Mouse (Mus musculus) forebrain, embryonic 11.5 days (tissue): ENCODE measurements at regions not wholly inside any gene's neighbourhood (a gene's known extent, or its start where the extent isn't known, plus 50 kb on each side); places are given as distances from the start of the nearest gene placed in this dataset.
A peak's percentile ranks its signal among the peaks of the same experiment; 100 is the strongest.

Source experiments
- ATAC-seq: fragments of 200-750 bp; cut with Nextera tagmentation; replicated peaks from 2 replicates; pipeline ENCODE4 v1.8.0; 2017; ENCODE audit warnings: moderate TSS enrichment; ENCODE audit not compliant: low FRiP score
- DNase-seq: peaks from one replicate; pipeline ENCODE4 v3.0.0-alpha.2; 2017; ENCODE audit warnings: low spot score
- H3K27ac ChIP-seq: fragments of 300-500 bp; sonication (generic); 2 replicates; pipeline ENCODE4 v1.5.1; 2014; ENCODE audit warnings: low read depth, low read length
- H3K27me3 ChIP-seq: fragments of 300-500 bp; sonication (generic); 2 replicates; pipeline ENCODE4 v1.6.1; 2014; ENCODE audit warnings: mild to moderate bottlenecking, low read length, mixed read lengths; ENCODE audit not compliant: control insufficient read depth, insufficient read depth
- H3K36me3 ChIP-seq: fragments of 300-500 bp; sonication (generic); 2 replicates; pipeline ENCODE4 v1.6.1; 2014; ENCODE audit warnings: mild to moderate bottlenecking, low read length, moderate library complexity, mixed read lengths; ENCODE audit not compliant: control insufficient read depth, insufficient read depth
- H3K4me1 ChIP-seq: fragments of 300-500 bp; sonication (generic); replicated peaks from 2 replicates; pipeline ENCODE4 v1.6.1; 2014; ENCODE audit warnings: low read length, mixed read lengths; ENCODE audit not compliant: control insufficient read depth, insufficient read depth
- H3K4me2 ChIP-seq: fragments of 300-500 bp; sonication (generic); 2 replicates; pipeline ENCODE4 v1.6.1; 2014; ENCODE audit warnings: low read depth, mild to moderate bottlenecking, low read length, moderate library complexity, mixed read lengths; ENCODE audit not compliant: severe bottlenecking
- H3K4me3 ChIP-seq: fragments of 300-500 bp; sonication (generic); 2 replicates; pipeline ENCODE4 v1.5.1; 2014; ENCODE audit warnings: low read depth, low read length
- H3K9ac ChIP-seq: fragments of 300-500 bp; sonication (generic); 2 replicates; pipeline ENCODE4 v1.6.1; 2014; ENCODE audit warnings: low read length
- H3K9me3 ChIP-seq: fragments of 300-500 bp; sonication (generic); 2 replicates; pipeline ENCODE4 v1.6.1; 2016; ENCODE audit warnings: low read length, mixed read lengths; ENCODE audit not compliant: control insufficient read depth
- WGBS: fragments of 180-500 bp; shearing (Covaris S2); extraction: QIAGEN DNeasy Blood & Tissue Kit; methylation state at CpG from one replicate; pipeline ENCODE4 v1.1.7; 2014; 5-methylcytosine and 5-hydroxymethylcytosine counted together

DNA sequence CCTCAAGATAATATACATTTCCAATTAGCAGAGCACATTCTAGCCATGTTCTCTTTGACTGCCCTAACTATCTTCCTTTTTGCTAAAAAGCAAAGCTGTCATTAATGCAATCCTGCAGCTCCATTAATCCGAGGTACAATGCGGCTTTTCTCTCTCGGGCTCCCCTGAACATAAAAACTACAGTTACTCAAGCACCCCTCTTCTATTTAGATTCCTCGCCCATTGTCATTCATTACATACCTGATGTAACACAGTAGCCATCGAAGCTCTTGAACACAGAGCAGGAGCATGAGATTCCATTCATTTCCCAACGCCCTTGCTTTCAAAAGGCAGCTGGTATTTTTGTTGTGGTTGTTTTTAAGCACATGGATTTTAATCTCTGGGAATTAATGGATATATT is 387.2 kb downstream of the Sorl1 start:
- WGBS = 3% methylated on average over 6 of the region's 6 CpGs
- Histone ChIP-seq H3K27ac (peak overlapping the region; percentile 95), H3K9ac (peak overlapping the region; percentile 52), H3K9me3 (no peaks in the 10 kb centered on the region), H3K4me3 (peak overlapping the region; percentile 23; the same call in 1 of the 2 replicates), H3K4me1 (peaks cover 13% of the 10 kb centered on the region), H3K27me3 (no peaks in the 10 kb centered on the region), H3K36me3 (no peaks in the 10 kb centered on the region), H3K4me2 (peak overlapping the region; percentile 50)
- DNase-seq = no peak
- peak; percentile 67 for ATAC-seq

DNA sequence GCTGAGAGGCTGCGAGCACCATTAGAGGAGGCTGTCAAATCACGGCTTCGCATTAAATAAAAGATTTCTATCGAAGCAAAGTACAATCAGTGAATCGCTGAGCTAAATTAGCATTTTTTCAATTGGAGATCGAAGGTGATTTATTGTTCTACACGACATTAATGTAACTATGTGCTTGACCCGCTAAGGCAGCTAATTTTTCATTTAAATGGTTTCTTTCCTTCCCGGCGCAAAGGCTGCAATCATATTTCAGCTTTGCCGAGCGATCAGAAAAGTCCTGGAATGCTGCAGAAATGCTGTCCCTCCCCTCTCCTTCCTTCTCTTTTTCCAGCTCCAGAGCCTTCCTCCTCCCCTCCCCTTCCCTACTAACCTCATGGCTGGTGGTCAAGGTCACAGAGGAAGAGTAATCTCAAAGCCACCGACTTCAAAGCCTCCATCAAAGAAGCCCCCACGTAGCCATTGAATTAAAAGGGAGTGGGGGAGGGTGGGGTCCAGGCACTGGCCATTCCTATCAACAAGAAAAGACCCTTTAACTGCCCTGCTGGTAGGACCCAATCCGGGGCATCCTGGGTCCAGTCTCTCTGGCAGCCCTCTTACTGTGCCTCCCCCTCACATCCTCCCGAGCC is 387.8 kb downstream of the Sorl1 start:
- Histone ChIP-seq H3K27me3 (no peaks in the 10 kb centered on the region), H3K4me1 (peaks cover 13% of the 10 kb centered on the region), H3K27ac (peak overlapping the region; percentile 95), H3K4me2 (peak overlapping the region; percentile 50), H3K4me3 (peak overlapping the region; percentile 23), H3K9ac (peak overlapping the region; percentile 52), H3K9me3 (no peaks in the 10 kb centered on the region), H3K36me3 (no peaks in the 10 kb centered on the region)
- WGBS = under 1% methylated on average over 16 of the region's 16 CpGs
- DNase-seq (peak; percentile 88), ATAC-seq (peak; percentile 91)

- Histone ChIP-seq H3K4me1 (peaks cover 13% of the 10 kb centered on the region), H3K4me3 (peak overlapping the region; percentile 23), H3K9me3 (no peaks in the 10 kb centered on the region), H3K27ac (peak overlapping the region; percentile 95), H3K9ac (peak overlapping the region; percentile 52), H3K36me3 (no peaks in the 10 kb centered on the region), H3K27me3 (no peaks in the 10 kb centered on the region), H3K4me2 (peak overlapping the region; percentile 50)
- WGBS = under 1% methylated on average over 22 of the region's 22 CpGs
- peak; percentile 87 for DNase-seq
- peak; percentile 84 for ATAC-seq
Measured at GRCm38 (mm10) chr9:41735448-41736233, 388.5 kb downstream of the Sorl1 start.

DNA sequence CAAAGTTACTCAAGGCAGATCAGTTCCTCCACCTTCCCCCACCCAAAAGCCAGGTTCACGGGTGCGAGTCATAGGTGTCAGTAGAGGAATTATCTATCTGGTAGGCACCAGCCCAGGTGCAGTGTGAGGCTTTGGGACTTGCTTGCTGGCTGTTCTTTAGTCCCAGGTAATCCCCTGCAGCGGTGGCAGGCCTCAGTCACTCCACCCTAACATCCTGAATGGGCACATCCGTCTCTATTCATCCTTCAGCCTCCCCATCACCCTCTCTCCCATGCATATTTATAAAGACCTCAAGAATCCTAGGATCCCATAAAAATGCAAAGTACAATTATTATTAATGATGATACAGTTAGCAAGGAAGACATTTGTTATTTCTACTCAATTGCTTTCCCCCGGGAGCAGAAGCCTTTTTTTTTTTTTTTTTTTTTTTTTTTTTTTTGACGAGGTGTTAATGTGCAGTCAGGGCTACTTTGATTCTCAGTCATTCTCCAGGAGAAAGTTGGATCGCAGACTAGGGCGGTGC is 389.1 kb downstream of the Sorl1 start:
- DNase-seq = no peak
- H3K27me3 ChIP-seq = no peaks in the 10 kb centered on the region
- H3K4me2 ChIP-seq = peak overlapping the region; percentile 50
- no peaks in the 10 kb centered on the region for H3K36me3 ChIP-seq
- peak overlapping the region; percentile 52 for H3K9ac ChIP-seq
- H3K4me1 ChIP-seq = peaks cover 13% of the 10 kb centered on the region
- 0 out of 2 replicates have a peak, but pooled peaks have one; percentile 17 for ATAC-seq
- peak overlapping the region; percentile 23; the same call in 1 of the 2 replicates for H3K4me3 ChIP-seq
- H3K9me3 ChIP-seq = no peaks in the 10 kb centered on the region
- peak overlapping the region; percentile 95 for H3K27ac ChIP-seq
- 20% methylated on average over 8 of the region's 8 CpGs for WGBS

DNA sequence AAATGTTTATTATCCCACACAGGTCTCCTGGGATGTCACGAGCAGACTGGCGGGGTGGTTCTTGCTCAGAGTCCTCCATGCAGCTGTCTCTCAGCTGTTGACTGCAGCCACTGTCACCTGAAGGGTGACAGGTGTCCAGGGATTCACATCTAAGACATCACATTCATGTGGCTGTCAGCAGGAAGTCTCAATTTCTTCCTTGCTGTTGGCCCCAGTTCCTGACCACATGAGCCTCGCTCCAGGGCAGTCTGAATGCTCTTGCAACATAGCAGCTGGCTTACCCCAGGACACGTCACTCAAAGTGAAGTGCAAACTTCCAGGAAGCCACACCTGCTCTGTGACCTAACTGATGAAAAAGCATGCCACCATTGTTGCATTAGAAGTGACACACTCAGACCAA is 402.5 kb downstream of the Sorl1 start:
- no peak overlapping the region for H3K9ac ChIP-seq
- no peaks in the 10 kb centered on the region for H3K27me3 ChIP-seq
- no peak for DNase-seq
- H3K4me1 ChIP-seq = no peaks in the 10 kb centered on the region
- ATAC-seq = no peak
- no peaks in the 10 kb centered on the region for H3K9me3 ChIP-seq
- no peak overlapping the region for H3K27ac ChIP-seq
- no peak overlapping the region for H3K4me3 ChIP-seq
- no peak overlapping the region for H3K4me2 ChIP-seq
- WGBS = 85% methylated on average over 4 of the region's 4 CpGs
- no peaks in the 10 kb centered on the region for H3K36me3 ChIP-seq

DNA sequence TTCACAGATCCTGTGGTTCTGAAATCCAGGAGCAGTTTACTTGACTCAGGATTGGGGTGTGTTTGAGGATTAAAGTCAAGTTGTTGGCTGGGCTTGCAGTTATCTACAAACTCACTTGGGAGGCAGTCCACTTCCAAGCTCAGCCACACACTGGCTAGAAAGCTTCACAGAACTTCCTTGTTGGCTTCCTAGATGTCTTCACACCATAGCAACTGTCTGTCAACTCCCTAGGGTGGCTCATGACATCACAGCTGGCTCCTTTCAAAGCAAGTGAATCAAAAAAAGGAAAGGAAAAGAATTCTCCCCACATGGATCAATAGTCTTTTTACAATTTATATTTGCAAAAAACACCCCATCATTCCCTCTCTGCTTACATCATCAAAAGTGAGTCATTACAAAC is 408.9 kb downstream of the Sorl1 start:
- H3K36me3 ChIP-seq = no peaks in the 10 kb centered on the region
- DNase-seq = no peak
- no peak overlapping the region for H3K4me3 ChIP-seq
- no peak overlapping the region for H3K27ac ChIP-seq
- H3K9me3 ChIP-seq = no peaks in the 10 kb centered on the region
- H3K4me1 ChIP-seq = no peaks in the 10 kb centered on the region
- ATAC-seq = no peak
- H3K9ac ChIP-seq = no peak overlapping the region
- no peak overlapping the region for H3K4me2 ChIP-seq
- H3K27me3 ChIP-seq = no peaks in the 10 kb centered on the region

DNA sequence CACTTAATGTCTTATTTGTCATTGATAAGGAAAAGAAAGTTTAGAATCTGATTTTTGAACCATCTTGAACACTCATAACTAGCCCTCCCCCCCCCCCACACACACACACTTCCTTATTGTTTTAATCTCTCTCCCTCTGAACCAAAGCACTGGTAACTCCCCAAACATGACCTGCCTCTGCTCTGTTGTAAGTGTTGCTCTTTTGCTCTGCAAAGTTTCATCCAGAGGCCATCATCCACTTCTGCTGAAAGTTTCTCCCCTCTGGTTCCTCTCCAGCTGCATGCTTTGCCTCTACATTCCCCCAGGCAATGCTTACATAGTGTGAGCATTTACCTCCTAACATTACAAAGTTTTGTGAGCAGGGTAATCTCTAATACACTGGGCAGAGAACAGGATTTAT is 418.1 kb downstream of the Sorl1 start:
- H3K4me2 ChIP-seq = no peak overlapping the region
- ATAC-seq (no peak), DNase-seq (no peak)
- H3K4me1 ChIP-seq = peaks cover 2% of the 10 kb centered on the region; the same call in 1 of the 2 replicates
- no peak overlapping the region for H3K4me3 ChIP-seq
- H3K36me3 ChIP-seq = no peaks in the 10 kb centered on the region
- H3K27me3 ChIP-seq = no peaks in the 10 kb centered on the region
- no peak overlapping the region for H3K9ac ChIP-seq
- no peak overlapping the region for H3K27ac ChIP-seq
- H3K9me3 ChIP-seq = no peaks in the 10 kb centered on the region

DNA sequence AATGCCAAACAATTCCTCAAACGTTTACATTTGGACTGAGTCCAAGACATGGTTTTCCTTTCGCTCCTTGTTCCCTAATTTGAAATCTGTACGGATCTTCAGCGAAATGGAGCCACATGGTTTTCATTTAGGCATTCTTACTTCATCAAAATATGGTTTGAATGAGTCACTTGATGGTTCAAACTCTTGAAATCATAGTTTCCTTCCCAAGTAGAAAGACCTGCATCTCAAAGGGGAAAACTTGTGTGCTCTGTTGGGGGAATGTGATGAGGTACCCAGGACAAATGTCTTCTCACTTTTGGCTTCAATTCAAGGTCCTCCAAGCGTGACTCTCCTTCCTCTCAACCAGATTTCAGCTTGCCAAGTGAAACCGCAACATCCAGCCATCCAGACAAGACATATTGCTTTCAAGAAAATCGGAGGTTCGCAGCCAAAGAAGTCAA is 418.6 kb downstream of the Sorl1 start:
- DNase-seq (no peak), ATAC-seq (no peak)
- no peaks in the 10 kb centered on the region for H3K36me3 ChIP-seq
- H3K27ac ChIP-seq = no peak overlapping the region
- H3K4me3 ChIP-seq = no peak overlapping the region
- no peaks in the 10 kb centered on the region for H3K27me3 ChIP-seq
- no peak overlapping the region for H3K9ac ChIP-seq
- H3K4me2 ChIP-seq = no peak overlapping the region
- 81% methylated on average over 8 of the region's 8 CpGs for WGBS
- H3K4me1 ChIP-seq = peaks cover 2% of the 10 kb centered on the region; the same call in 1 of the 2 replicates
- no peaks in the 10 kb centered on the region for H3K9me3 ChIP-seq
